Mouse (Mus musculus) MEL (cell line): ENCODE data around the gene Heg1. TPM values are rescaled to one million over a fixed set of nuclear protein-coding genes. Genes with fewer than 3 reads are reported as not detected.

Experiments used
- DNase-seq: peaks from one replicate; pipeline ENCODE4 v3.0.0; 2011; ENCODE audit warnings: low read depth, low spot score
- H3K27ac ChIP-seq: 2 replicates; pipeline ENCODE4 v1.5.1; 2012; ENCODE audit warnings: low read depth, mild to moderate bottlenecking, control low read depth, low read length, moderate library complexity; ENCODE audit not compliant: control insufficient read depth
- H3K27me3 ChIP-seq, 2 experiments: fragments of 150-350 bp in 1 of 2; sonication (generic) in 1 of 2; 2 replicates each; pipeline ENCODE4 v1.6.1; 2012; ENCODE audit warnings: low read length in 2 of 2, mild to moderate bottlenecking in 2 of 2, improper control_type of control experiment in 1 of 2, moderate library complexity in 1 of 2; ENCODE audit not compliant: insufficient read depth in 2 of 2, control insufficient read depth in 1 of 2
- H3K36me3 ChIP-seq, 2 experiments: 2 replicates each; pipeline ENCODE4 v1.6.1; 2012 to 2014; ENCODE audit warnings: low read length in 2 of 2, improper control_type of control experiment in 1 of 2, inconsistent platforms in 1 of 2, mild to moderate bottlenecking in 1 of 2; ENCODE audit not compliant: insufficient read depth in 2 of 2, control insufficient read depth in 1 of 2
- H3K4me1 ChIP-seq, 2 experiments: fragments of 150-350 bp in 1 of 2; sonication (generic) in 1 of 2; 2 replicates each; pipeline ENCODE4 v1.6.1; 2012; ENCODE audit warnings: low read length in 2 of 2, improper control_type of control experiment in 1 of 2, mild to moderate bottlenecking in 1 of 2; ENCODE audit not compliant: insufficient read depth in 2 of 2, control insufficient read depth in 1 of 2
- H3K4me3 ChIP-seq, 2 experiments: fragments of 150-350 bp in 1 of 2; sonication (generic) in 1 of 2; 2 replicates each; pipeline ENCODE4 v1.5.1; 2012; ENCODE audit warnings: low read depth in 2 of 2, low read length in 2 of 2, mild to moderate bottlenecking in 2 of 2, moderate library complexity in 2 of 2, control low read depth in 1 of 2, improper control_type of control experiment in 1 of 2; ENCODE audit not compliant: control insufficient read depth in 1 of 2, insufficient read depth in 1 of 2
- H3K79me2 ChIP-seq: 2 replicates; pipeline ENCODE4 v1.6.1; 2012; ENCODE audit warnings: mild to moderate bottlenecking, low read length, moderate library complexity; ENCODE audit not compliant: control insufficient read depth, poor library complexity, insufficient read depth
- H3K9ac ChIP-seq: 2 replicates; pipeline ENCODE4 v1.6.1; 2012; ENCODE audit warnings: low read depth, mild to moderate bottlenecking, control low read depth, low read length, moderate library complexity; ENCODE audit not compliant: control insufficient read depth, poor library complexity, severe bottlenecking
- H3K9me3 ChIP-seq: fragments of 150-350 bp; sonication (generic); replicated peaks from 2 replicates; pipeline ENCODE4 v1.6.1; 2012; ENCODE audit warnings: mild to moderate bottlenecking, low read length, improper control_type of control experiment, moderate library complexity; ENCODE audit not compliant: insufficient read depth
- BHLHE40 ChIP-seq: IDR thresholded peaks from 2 replicates; pipeline ENCODE4 v1.6.1; 2012; ENCODE audit warnings: low read depth, mild to moderate bottlenecking, inconsistent platforms, low read length, improper control_type of control experiment, borderline replicate concordance
- CTCF ChIP-seq, 3 experiments: IDR thresholded peaks in 2 of 3; conservative IDR thresholded peaks in 1 of 3; 2 replicates each; pipeline ENCODE4 v1.5.1; 2011 to 2012; ENCODE audit warnings: low read length in 3 of 3, low read depth in 2 of 3, mild to moderate bottlenecking in 2 of 3, improper control_type of control experiment in 1 of 3, inconsistent platforms in 1 of 3, mixed read lengths in 1 of 3, moderate library complexity in 1 of 3; ENCODE audit not compliant: control insufficient read depth in 1 of 3, insufficient read depth in 1 of 3, poor library complexity in 1 of 3, severe bottlenecking in 1 of 3
- ELF1 ChIP-seq: IDR thresholded peaks from 2 replicates; pipeline ENCODE4 v1.6.1; 2014; ENCODE audit warnings: low read depth, mild to moderate bottlenecking, inconsistent platforms, low read length, improper control_type of control experiment, moderate library complexity
- EP300 ChIP-seq, 2 experiments: IDR thresholded peaks; 2 replicates each; pipeline ENCODE4 v1.6.1; 2011; ENCODE audit warnings: improper control_type of control experiment in 2 of 2, low read length in 2 of 2, low read depth in 1 of 2, mild to moderate bottlenecking in 1 of 2
- ETS1 ChIP-seq: IDR thresholded peaks from 2 replicates; pipeline ENCODE4 v1.6.1; 2012; ENCODE audit warnings: low read depth, mild to moderate bottlenecking, inconsistent platforms, low read length, improper control_type of control experiment, moderate library complexity
- GABPA ChIP-seq: IDR thresholded peaks from 2 replicates; pipeline ENCODE4 v1.6.1; 2012; ENCODE audit warnings: low read depth, mild to moderate bottlenecking, inconsistent platforms, low read length, improper control_type of control experiment, moderate library complexity
- GATA1 ChIP-seq: IDR thresholded peaks from 2 replicates; pipeline ENCODE4 v1.6.1; 2011; ENCODE audit warnings: low read depth, low read length, improper control_type of control experiment
- HCFC1 ChIP-seq: IDR thresholded peaks from 2 replicates; pipeline ENCODE4 v1.6.1; 2012; ENCODE audit warnings: low read depth, mild to moderate bottlenecking, inconsistent platforms, low read length, improper control_type of control experiment, moderate library complexity
- JUND ChIP-seq: IDR thresholded peaks from 2 replicates; pipeline ENCODE4 v1.6.1; 2011; ENCODE audit warnings: low read depth, mild to moderate bottlenecking, improper control_type of control experiment, low read length
- KAT2A ChIP-seq: conservative IDR thresholded peaks from 2 replicates; pipeline ENCODE4 v1.6.1; 2012; ENCODE audit warnings: low read depth, low read length, improper control_type of control experiment, inconsistent platforms
- MAFK ChIP-seq: IDR thresholded peaks from 2 replicates; pipeline ENCODE4 v1.6.1; 2011; ENCODE audit warnings: low read depth, mild to moderate bottlenecking, low read length, improper control_type of control experiment, borderline replicate concordance
- MAX ChIP-seq: IDR thresholded peaks from 2 replicates; pipeline ENCODE4 v1.6.1; 2011; ENCODE audit warnings: low read length, improper control_type of control experiment
- MEF2A ChIP-seq: IDR thresholded peaks from 2 replicates; pipeline ENCODE4 v1.6.1; 2014; ENCODE audit warnings: low read depth, mild to moderate bottlenecking, inconsistent platforms, low read length, improper control_type of control experiment; ENCODE audit not compliant: poor library complexity, insufficient replicate concordance, severe bottlenecking; ENCODE audit errors: extremely low read depth
- MXI1 ChIP-seq: IDR thresholded peaks from 2 replicates; pipeline ENCODE4 v1.6.1; 2011; ENCODE audit warnings: mild to moderate bottlenecking, low read depth, low read length, improper control_type of control experiment
- MYB ChIP-seq: IDR thresholded peaks from 2 replicates; pipeline ENCODE4 v1.6.1; 2011; ENCODE audit warnings: mild to moderate bottlenecking, low read depth, low read length, improper control_type of control experiment
- MYC ChIP-seq: IDR thresholded peaks from 2 replicates; pipeline ENCODE4 v1.6.1; 2011; ENCODE audit warnings: low read depth, mild to moderate bottlenecking, low read length, improper control_type of control experiment, moderate library complexity
- NELFE ChIP-seq: IDR thresholded peaks from 2 replicates; pipeline ENCODE4 v1.6.1; 2011; ENCODE audit warnings: low read depth, low read length, improper control_type of control experiment
- POLR2A ChIP-seq, 2 experiments: IDR thresholded peaks; 2 replicates each; pipeline ENCODE4 v1.6.1; 2011 to 2012; ENCODE audit warnings: low read length in 2 of 2, mild to moderate bottlenecking in 2 of 2, control low read depth in 1 of 2, improper control_type of control experiment in 1 of 2, low read depth in 1 of 2, moderate library complexity in 1 of 2; ENCODE audit not compliant: control insufficient read depth in 1 of 2, insufficient read depth in 1 of 2, poor library complexity in 1 of 2
- POLR2AphosphoS5 ChIP-seq: IDR thresholded peaks from 2 replicates; pipeline ENCODE4 v1.6.1; 2012; ENCODE audit warnings: low read depth, borderline replicate concordance, mild to moderate bottlenecking, inconsistent platforms, low read length, moderate library complexity, mixed read lengths
- SIN3A ChIP-seq: IDR thresholded peaks from 2 replicates; pipeline ENCODE4 v1.6.1; 2012; ENCODE audit warnings: low read length, improper control_type of control experiment, inconsistent platforms
- TAL1 ChIP-seq: IDR thresholded peaks from 2 replicates; pipeline ENCODE4 v1.6.1; 2012; ENCODE audit warnings: mild to moderate bottlenecking, inconsistent platforms, low read length, moderate library complexity, mixed read lengths
- TCF12 ChIP-seq: IDR thresholded peaks from 2 replicates; pipeline ENCODE4 v1.6.1; 2014; ENCODE audit warnings: low read depth, mild to moderate bottlenecking, inconsistent platforms, low read length, improper control_type of control experiment, moderate library complexity
- UBTF ChIP-seq: IDR thresholded peaks from 2 replicates; pipeline ENCODE4 v1.6.1; 2012; ENCODE audit warnings: low read depth, mild to moderate bottlenecking, inconsistent platforms, low read length, improper control_type of control experiment, moderate library complexity, borderline replicate concordance; ENCODE audit not compliant: insufficient read depth
- ZC3H11A ChIP-seq: IDR thresholded peaks from 2 replicates; pipeline ENCODE4 v1.6.1; 2012; ENCODE audit warnings: low read depth, mild to moderate bottlenecking, inconsistent platforms, low read length, improper control_type of control experiment
- ZMIZ1 ChIP-seq: IDR thresholded peaks from 2 replicates; pipeline ENCODE4 v1.6.1; 2012; ENCODE audit warnings: low read depth, mild to moderate bottlenecking, inconsistent platforms, low read length, improper control_type of control experiment, moderate library complexity
- ZNF384 ChIP-seq: IDR thresholded peaks from 2 replicates; pipeline ENCODE4 v1.6.1; 2012; ENCODE audit warnings: low read depth, mild to moderate bottlenecking, inconsistent platforms, low read length, improper control_type of control experiment
- polyA plus RNA-seq, 2 experiments: library from polyadenylated mRNA; stranded (reverse) in 1 of 2; unstranded in 1 of 2; fragments of >175 nt in 1 of 2; fragments of >200 nt in 1 of 2; gene quantifications; 2 replicates each; pipeline versions ENCODE4 v1.2.1 to v1.2.4; 2012; ENCODE audit warnings: low replicate concordance in 2 of 2, low read depth in 1 of 2; ENCODE audit not compliant: insufficient read length in 2 of 2, insufficient read depth in 1 of 2, missing spikeins in 1 of 2
- total RNA-seq: library from RNA; depleted of rRNA; stranded (reverse); fragments of 300-350 nt; gene quantifications from 2 replicates; pipeline ENCODE4 v1.2.3, GENCODE M21; 2012

Heg1 gene
- total and polyA plus RNA-seq, 3 experiments: 4.1 to 72.0 (median 6.9) TPM

- TF ChIP-seq MYB (no peak), UBTF (no peak), TCF12 (0 out of 2 replicates have a peak, but pooled peaks have one; percentile 16), HCFC1 (no peak), BHLHE40 (peak; percentile 37; the same call in 1 of the 2 replicates), KAT2A (no peak), ZNF384 (no peak), ELF1 (no peak), CTCF (IDR thresholded peaks at IDR 0.05 in 2 of 3, conservative IDR thresholded peaks at IDR 0.05 in 1 of 3; ENCODE audit: control insufficient read depth in 1 of 3, insufficient read depth in 1 of 3, low read depth in 2 of 3, low read length in 3 of 3, poor library complexity in 1 of 3, severe bottlenecking in 1 of 3) (no peak), MAFK (no peak), ETS1 (no peak; the same call in 1 of the 2 replicates), TAL1 (peak; percentile 61), POLR2A (IDR thresholded peaks at IDR 0.05; ENCODE audit: control insufficient read depth in 1 of 2, insufficient read depth in 1 of 2, low read depth in 1 of 2, low read length in 2 of 2, poor library complexity in 1 of 2) (peak in 1 of 2 experiments; percentile 46; a peak in 1 of 4 replicates), ZMIZ1 (no peak), GATA1 (peak; percentile 78), POLR2AphosphoS5 (no peak), MEF2A (no peak), MXI1 (no peak), JUND (no peak), SIN3A (no peak; the same call in 1 of the 2 replicates), MAX (0 out of 2 replicates have a peak, but pooled peaks have one; percentile 20), GABPA (no peak), NELFE (no peak), EP300 (IDR thresholded peaks at IDR 0.05; ENCODE audit: low read depth in 1 of 2, low read length in 2 of 2) (peak in 1 of 2 experiments; percentile 75; a peak in 2 of 4 replicates), ZC3H11A (no peak), MYC (0 out of 2 replicates have a peak, but pooled peaks have one; percentile 80)
- H3K36me3 ChIP-seq: peaks cover 0 to 43% of the 10 kb centered on the region in 2 experiments; a peak in 2 of 4 replicates
- no peaks in the 10 kb centered on the region for H3K79me2 ChIP-seq
- H3K9ac ChIP-seq: peak overlapping the region; percentile 49; the same call in 1 of the 2 replicates
- H3K4me1 ChIP-seq: peaks cover 34 to 52% of the 10 kb centered on the region in 2 experiments
- peak; percentile 69 for DNase-seq
- H3K27me3 ChIP-seq: no peaks in the 10 kb centered on the region
- peak overlapping the region; percentile 96 for H3K27ac ChIP-seq
- H3K4me3 ChIP-seq: no peak overlapping the region; a peak in 1 of 4 replicates
- H3K9me3 ChIP-seq: no peaks in the 10 kb centered on the region
Observed at GRCm38 (mm10) chr16:33784547-33784946, 100.4 kb downstream of the Heg1 start.
